Mouse (Mus musculus) heart, adult 2 months (tissue): Measurements from ENCODE around the gene Pgpep1. TPM values are rescaled to one million over a fixed set of nuclear protein-coding genes. Genes with fewer than 3 reads are reported as not detected.
A peak's percentile ranks its signal among the peaks of the same experiment; 100 is the strongest.

Source experiments
- DNase-seq, 2 experiments: peaks; one replicate each; pipeline ENCODE4 v3.0.0; 2021
- H3K27ac ChIP-seq: fragments of 200-600 bp; 2 replicates; pipeline ENCODE4 v1.8.1; 2022
- H3K27me3 ChIP-seq: fragments of 200-500 bp; 2 replicates; pipeline ENCODE4 v1.6.1; 2012; ENCODE audit warnings: mild to moderate bottlenecking, low read length, inconsistent platforms, mixed read lengths; ENCODE audit not compliant: control insufficient read depth, insufficient read depth
- H3K36me3 ChIP-seq: fragments of 200-500 bp; 2 replicates; pipeline ENCODE4 v1.6.1; 2012; ENCODE audit warnings: low read length, inconsistent platforms; ENCODE audit not compliant: control insufficient read depth, insufficient read depth
- H3K4me1 ChIP-seq: fragments of 200-500 bp; 2 replicates; pipeline ENCODE4 v1.6.1; 2011; ENCODE audit warnings: low read length; ENCODE audit not compliant: control insufficient read depth, insufficient read depth
- H3K4me3 ChIP-seq: fragments of 200-600 bp; 2 replicates; pipeline ENCODE4 v1.8.1; 2022
- H3K79me2 ChIP-seq: fragments of 200-500 bp; replicated peaks from 2 replicates; pipeline ENCODE4 v1.6.1; 2012; ENCODE audit warnings: mild to moderate bottlenecking, inconsistent platforms, low read length, moderate library complexity, mixed read lengths; ENCODE audit not compliant: control insufficient read depth, insufficient read depth
- H3K9ac ChIP-seq: fragments of 200-500 bp; 2 replicates; pipeline ENCODE4 v1.6.1; 2012; ENCODE audit warnings: low read depth, mild to moderate bottlenecking, control low read depth, inconsistent platforms, low read length, mixed read lengths
- CTCF ChIP-seq: fragments of 200-600 bp; IDR thresholded peaks from 2 replicates; pipeline ENCODE4 v1.8.1; 2022; ENCODE audit warnings: antibody characterized with exemption, mild to moderate bottlenecking, moderate library complexity
- EP300 ChIP-seq: fragments of 200-500 bp; IDR thresholded peaks from 2 replicates; pipeline ENCODE4 v1.6.1; 2011; ENCODE audit warnings: low read depth, low read length, control low read depth; ENCODE audit not compliant: insufficient read depth
- POLR2A ChIP-seq: fragments of 200-500 bp; IDR thresholded peaks from 2 replicates; pipeline ENCODE4 v1.6.1; 2011; ENCODE audit warnings: mild to moderate bottlenecking, low read depth, low read length, control low read depth; ENCODE audit not compliant: insufficient read depth
- WGBS: fragments of 180-500 bp; shearing (Covaris S2); methylation state at CpG from one replicate; pipeline ENCODE4 v1.1.7; 2018; 5-methylcytosine and 5-hydroxymethylcytosine counted together
- intact Hi-C: fragments of 180-260 bp; cut with DNase I; formaldehyde crosslinking; loops from one replicate; pipeline ENCODE4 v1.15.1; 2025
- polyA plus RNA-seq: library from polyadenylated mRNA; depleted of rRNA; stranded (reverse); fragments of >200 nt; gene quantifications from 2 replicates; pipeline ENCODE4 v1.2.3, GENCODE M21; 2012
- total RNA-seq, 2 experiments: library from RNA; stranded (reverse); gene quantifications; 2 replicates each; pipeline ENCODE4 v1.2.3; 2021

The Pgpep1 gene
- total and polyA plus RNA-seq, 3 experiments, result 35.5 to 48.4 (median 39.7) TPM

- TF ChIP-seq POLR2A (no peak), EP300 (no peak), CTCF (no peak)
- intact Hi-C loops, result no loop called here
- H3K79me2 ChIP-seq, result no peaks in the 10 kb centered on the region
These were observed 57.9 kb downstream of the Pgpep1 start for GRCm38 (mm10) chr8:70602139-70602811.

GRCm38 (mm10) chr8:70601271-70601649 is 58.9 kb downstream of the Pgpep1 start:
- Histone ChIP-seq H3K4me1 (peaks cover 4% of the 10 kb centered on the region), H3K36me3 (no peaks in the 10 kb centered on the region), H3K4me3 (no peak overlapping the region), H3K79me2 (no peaks in the 10 kb centered on the region), H3K27ac (no peak overlapping the region), H3K9ac (no peak overlapping the region), H3K27me3 (no peaks in the 10 kb centered on the region)
- no peak for TF ChIP-seq EP300
- no peak for TF ChIP-seq POLR2A
- no peak for TF ChIP-seq CTCF
- WGBS, result 8% methylated on average over 26 of the region's 26 CpGs
- peak; percentile 71 to 82 for DNase-seq
- intact Hi-C loops, result no loop called here

More at GRCm38 (mm10) chr8:70602139-70602811, 57.9 kb downstream of the Pgpep1 start:
- Histone ChIP-seq H3K4me3 (no peak overlapping the region), H3K4me1 (peaks cover 4% of the 10 kb centered on the region), H3K9ac (no peak overlapping the region), H3K27ac (no peak overlapping the region), H3K36me3 (no peaks in the 10 kb centered on the region), H3K27me3 (no peaks in the 10 kb centered on the region)
- WGBS, result 96% methylated on average over 13 of the region's 13 CpGs
- peak in 1 of 2 experiments; percentile 16 for DNase-seq

GRCm38 (mm10) chr8:70600473-70601270 is 59.5 kb downstream of the Pgpep1 start:
- DNase-seq, result peak; percentile 52 to 57
- no peak overlapping the region for H3K4me3 ChIP-seq
- no peaks in the 10 kb centered on the region for H3K36me3 ChIP-seq
- H3K9ac ChIP-seq, result no peak overlapping the region
- intact Hi-C loops, result no loop called here
- peak overlapping the region; percentile 62 for H3K27ac ChIP-seq
- WGBS, result 35% methylated on average over 10 of the region's 10 CpGs
- no peaks in the 10 kb centered on the region for H3K79me2 ChIP-seq
- H3K27me3 ChIP-seq, result no peaks in the 10 kb centered on the region
- peaks cover 4% of the 10 kb centered on the region for H3K4me1 ChIP-seq
- no peak for TF ChIP-seq EP300
- no peak for TF ChIP-seq CTCF
- no peak for TF ChIP-seq POLR2A

DNA sequence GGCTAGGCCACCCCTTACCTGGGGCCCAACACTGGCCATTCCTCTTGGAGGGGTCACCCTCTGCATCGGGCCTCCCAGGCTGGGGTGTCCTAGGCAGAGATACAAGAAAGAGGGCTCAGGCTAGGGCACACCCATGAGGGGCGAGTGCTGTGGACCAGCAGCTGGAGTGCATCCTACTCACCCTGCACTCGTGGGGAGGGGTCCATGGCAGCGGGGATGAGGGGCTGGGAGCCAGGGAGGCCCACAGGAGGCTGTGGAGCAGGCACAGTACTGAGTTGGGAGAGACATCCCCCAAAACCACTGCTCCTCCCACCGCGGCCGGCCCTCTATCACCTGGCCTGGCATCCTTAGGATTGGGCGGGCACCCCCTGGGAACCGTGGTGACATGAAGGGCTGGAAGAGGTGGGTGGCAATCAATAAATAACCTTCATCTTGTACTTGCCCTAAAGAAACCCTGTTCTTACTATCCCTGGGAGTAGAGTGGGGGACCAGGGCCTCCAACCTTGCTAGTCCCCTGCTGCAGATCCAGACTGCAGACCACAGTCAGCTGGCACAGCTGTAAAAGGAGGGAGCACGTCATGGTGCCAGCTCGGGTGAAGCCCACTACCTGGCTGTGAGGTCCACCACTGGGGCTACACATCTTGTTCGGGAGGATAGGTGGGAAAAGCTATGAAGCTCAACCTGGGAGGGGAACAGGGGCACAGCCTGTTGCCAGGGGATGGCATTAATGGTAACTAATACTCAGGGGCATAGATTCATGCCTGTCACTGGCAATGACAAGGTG is 60.5 kb downstream of the Pgpep1 start:
- intact Hi-C loops, result loop anchor here (10.0 kb wide), 1 partner anchor 55 kb away; no protein-coding TSS in a partner anchor
- Histone ChIP-seq H3K27me3 (no peaks in the 10 kb centered on the region), H3K79me2 (no peaks in the 10 kb centered on the region), H3K4me1 (peaks cover 4% of the 10 kb centered on the region), H3K4me3 (no peak overlapping the region), H3K36me3 (no peaks in the 10 kb centered on the region), H3K27ac (no peak overlapping the region), H3K9ac (no peak overlapping the region)
- TF ChIP-seq POLR2A, result no peak
- TF ChIP-seq EP300, result no peak
- TF ChIP-seq CTCF, result no peak
- DNase-seq, result peak in 1 of 2 experiments; percentile 22
- WGBS, result 86% methylated on average over 12 of the region's 12 CpGs

DNA sequence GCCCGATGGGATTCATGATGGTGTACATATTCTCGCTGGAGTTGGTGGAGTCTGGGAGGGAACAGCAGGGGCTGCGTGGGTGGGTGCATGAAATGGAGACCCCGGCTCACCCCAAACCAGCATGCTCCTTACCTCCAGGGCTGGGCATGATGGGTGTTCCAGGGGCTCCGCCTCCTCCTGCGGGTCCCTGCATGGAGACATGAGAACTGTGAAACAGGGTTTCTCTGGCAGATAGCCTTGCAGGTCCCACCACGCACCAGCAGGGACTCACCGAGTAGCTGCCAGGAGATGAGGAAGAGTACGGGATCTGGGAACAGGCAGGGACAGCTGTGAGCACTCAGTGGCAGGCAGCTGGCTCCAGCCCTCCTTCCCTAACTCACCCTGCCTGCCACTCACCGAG is 61.5 kb downstream of the Pgpep1 start:
- H3K27ac ChIP-seq, result no peak overlapping the region
- no peak overlapping the region for H3K9ac ChIP-seq
- no peak for DNase-seq
- 61% methylated on average over 10 of the region's 10 CpGs for WGBS
- intact Hi-C loops, result loop anchor here (10.0 kb wide), 1 partner anchor 54 kb away; no protein-coding TSS in a partner anchor
- TF ChIP-seq POLR2A (no peak), EP300 (no peak), CTCF (no peak)
- no peak overlapping the region for H3K4me3 ChIP-seq
- peaks cover 4% of the 10 kb centered on the region for H3K4me1 ChIP-seq
- no peaks in the 10 kb centered on the region for H3K27me3 ChIP-seq
- no peaks in the 10 kb centered on the region for H3K36me3 ChIP-seq
- no peaks in the 10 kb centered on the region for H3K79me2 ChIP-seq
